Mouse (Mus musculus): ENCODE results near the gene Slc2a8.

The Slc2a8 gene

DNA sequence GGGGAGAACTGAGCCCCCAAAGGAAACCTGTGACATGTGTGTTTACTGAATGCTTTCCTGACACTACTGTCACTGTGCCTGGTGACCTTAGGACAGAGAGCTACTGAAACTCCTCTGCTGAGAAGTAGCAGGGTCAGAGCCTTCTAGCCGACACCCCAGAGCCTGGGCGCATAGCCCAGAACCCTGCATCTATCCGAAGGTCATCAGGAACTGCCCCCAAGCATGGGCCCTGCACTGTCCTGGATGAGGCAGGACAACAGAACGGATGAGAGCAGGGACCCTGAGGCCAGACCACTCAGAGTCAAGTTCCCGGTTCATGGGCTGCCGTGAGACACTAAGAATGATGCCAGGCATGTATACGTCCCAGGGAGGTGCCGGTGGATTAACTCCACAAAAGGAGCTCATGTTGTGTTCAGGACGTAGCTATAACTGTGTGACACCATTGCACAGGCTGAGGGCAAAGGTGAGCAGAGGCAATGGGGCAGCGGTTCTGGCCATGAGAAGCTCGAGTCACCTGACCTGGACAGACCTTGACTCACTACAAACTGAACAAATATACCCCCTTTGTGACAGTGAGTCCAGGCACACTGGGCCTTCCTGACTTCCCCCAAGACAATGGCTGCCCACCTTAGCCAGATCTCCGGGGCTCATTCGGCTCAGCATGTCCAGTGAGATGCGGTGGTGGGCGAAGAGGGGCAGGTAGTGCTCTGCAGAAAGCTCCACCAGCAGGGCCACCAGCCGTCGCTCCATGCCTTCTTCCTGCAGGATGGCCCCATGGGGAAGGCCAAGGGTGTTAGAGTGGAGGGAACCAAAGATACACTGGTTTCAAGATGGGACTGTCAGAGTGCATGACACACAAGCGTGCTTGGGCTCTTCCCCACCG is 52.7 kb downstream of the Slc2a8 start:
- DNase-seq (ENCODE audit: low spot score), result no peak

DNA sequence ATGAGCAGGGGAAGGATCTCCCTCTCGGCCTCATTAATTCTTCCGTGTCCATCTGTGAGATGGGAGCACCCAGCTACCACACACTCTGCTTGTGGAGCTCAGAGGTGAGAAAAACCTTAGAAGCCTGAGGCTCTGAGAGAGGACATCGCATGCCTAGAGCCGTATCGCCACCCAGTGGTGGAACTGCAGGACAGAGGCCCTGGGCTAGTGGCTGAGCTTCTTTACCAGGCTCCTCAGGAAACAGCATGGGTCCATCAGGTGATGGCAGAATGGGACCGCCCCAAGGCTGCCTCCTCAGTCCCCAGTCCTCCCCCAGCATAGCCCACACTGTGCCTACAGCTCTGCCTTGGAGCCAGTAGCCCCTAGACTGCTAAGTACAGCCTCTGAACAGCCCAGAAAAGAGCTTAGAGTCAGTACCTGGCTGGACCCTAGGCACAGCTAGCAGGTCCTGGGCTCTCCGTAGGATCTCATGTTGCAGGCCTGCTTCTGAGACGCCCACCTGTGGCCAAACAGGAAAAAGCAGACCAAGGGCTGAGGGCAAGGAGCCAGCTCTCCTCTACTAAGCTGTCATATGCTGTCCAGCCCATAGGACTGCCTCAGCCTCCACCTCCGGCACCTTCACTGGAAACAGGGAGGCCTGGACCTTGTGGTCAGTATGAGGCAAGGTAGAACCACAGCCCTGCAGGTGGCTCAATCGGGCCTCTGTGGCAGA is 53.5 kb downstream of the Slc2a8 start:
- DNase-seq (ENCODE audit: low spot score), result peak; percentile 68

DNA sequence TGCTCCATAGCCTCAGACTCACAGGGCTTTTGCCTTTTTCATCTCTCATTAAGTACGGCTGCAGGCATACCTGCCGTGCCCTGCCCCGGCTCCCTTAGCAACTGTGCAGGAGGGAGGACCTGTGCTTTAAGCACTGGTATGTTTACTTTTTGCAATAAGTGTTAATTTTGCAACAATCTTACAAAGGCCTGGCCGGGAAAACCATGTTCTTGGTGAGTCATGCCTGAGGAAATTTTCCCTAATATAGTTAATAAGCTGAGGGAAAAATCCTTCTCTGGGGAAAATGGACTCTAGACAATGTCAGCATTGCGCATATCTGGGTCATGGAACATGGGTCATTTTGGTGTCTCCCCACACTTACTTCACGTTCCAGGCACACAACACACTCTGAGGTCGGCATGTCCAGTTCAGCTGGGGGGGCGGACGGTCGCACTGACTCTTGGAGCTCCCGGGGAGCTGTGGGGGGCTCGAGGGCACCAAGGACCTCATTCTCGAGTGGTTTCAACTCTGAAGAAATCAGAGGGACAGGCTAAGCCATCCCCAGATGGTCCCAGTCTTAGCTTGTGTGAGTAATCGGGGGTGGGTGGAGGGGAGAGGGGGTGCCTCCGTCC is 54.2 kb downstream of the Slc2a8 start:
- no peak for DNase-seq (ENCODE audit: low spot score)

DNA sequence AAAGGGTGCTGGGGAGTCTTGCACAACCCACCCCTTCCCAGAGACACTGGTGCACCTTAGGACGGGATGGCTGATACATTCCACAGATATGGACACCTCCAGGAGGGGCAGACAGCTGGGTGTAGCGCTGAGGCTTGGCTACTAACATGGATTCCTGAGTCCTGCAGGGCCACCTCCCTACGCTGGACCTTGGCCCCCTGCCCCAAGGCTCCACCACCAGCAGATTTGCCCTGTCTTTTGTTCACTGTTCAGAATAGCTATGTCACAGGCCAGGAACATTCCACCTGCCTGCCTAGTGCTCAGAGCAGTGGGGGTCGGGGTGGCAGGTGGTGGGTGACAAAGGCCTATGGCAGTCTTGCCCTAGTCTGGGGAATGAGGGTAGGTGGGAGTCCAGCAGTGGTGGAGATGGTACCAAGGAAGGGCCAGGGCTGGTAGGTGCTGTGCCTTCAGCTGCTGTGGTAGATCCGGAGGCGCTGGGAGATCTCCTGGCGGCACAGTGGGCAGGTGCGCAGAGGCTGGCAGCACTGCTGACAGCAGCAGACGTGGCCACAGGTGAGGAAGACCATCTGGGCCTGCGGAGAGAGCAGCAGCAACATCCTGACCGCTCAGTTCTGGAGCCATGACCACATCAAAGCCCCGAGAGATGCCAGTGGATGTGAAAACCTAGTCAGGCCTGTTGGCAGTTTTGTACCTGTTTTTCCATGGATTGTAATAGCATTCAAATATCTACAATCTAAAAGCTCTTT is 55.4 kb downstream of the Slc2a8 start:
- no peak for DNase-seq (ENCODE audit: low spot score)

DNA sequence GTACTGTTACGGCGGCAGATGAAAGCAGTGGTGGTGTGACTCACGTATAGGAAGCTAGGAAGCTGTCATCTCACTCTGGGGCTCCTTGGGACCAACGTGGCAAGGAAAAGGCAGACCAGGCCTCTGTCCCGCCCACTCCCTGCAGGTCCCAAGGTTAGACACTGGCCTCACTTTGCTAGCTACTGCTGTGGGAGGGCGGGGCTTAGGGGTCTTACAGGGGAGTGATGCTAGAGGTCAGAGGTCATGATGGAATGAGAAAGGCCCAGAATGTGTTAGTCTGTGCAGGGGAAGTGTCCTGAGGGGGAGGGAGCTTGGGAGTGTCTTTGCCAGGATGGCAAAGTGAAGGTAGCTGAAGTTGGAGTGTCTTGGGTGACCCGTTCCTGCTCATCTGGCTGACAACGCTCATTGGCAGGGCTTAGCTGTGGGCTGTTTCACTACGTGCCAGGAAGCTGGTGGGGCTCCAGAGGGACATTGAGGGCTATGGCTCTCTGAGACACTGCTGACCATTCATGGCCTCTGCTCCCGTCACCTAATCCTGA is 57.5 kb downstream of the Slc2a8 start:
- DNase-seq (ENCODE audit: low spot score), result no peak

DNA sequence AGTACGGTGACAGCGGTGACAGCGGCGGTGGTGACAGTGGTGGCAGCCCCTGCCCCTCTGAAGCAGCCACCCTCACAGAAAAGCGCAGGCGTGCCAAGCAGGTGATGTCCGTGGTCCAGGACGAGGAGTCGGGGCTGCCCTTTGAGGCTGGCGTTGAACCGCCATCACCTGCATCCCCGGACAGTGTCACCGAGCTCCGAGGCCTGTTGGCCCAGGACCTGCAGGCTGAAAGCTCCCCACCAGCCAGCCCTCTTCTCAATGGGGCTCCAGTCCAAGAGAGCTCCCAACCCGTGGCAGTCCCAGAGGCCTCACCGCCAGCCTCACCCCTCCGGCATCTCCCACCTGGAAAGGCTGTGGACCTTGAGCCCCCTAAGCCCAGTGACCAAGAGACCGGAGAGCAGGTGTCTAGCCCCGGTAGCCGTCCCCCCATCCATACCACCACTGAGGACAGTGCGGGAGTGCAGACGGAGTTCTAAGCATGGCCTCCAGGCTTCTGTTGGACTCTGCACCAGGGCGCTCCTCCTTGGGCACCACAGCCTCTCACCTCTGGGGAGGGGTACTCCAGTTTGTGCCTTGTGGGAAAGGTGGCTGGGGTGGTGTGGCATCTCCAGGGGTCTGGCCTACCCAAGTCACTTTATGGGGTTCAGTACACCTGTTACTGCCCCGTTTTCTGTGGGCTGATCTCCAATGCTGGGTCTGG is 58.2 kb downstream of the Slc2a8 start:
- no peak for DNase-seq (ENCODE audit: low spot score)
